Mouse (Mus musculus) ES-CJ7 (cell line): Measurements from ENCODE around the gene Kdelr1.

Experiments used
- DNase-seq: peaks from one replicate; pipeline ENCODE4 v3.0.0; 2011; ENCODE audit warnings: low read depth, low spot score

The Kdelr1 gene

GRCm38 (mm10) chr7:45872624-45873023 is at the start of gene Kdelr1:
TSS of gene Kdelr1 (plus strand) at chr7:45872772.
- peak; percentile 88 for DNase-seq

GRCm38 (mm10) chr7:45824598-45824997 is 48.0 kb upstream of the Kdelr1 start, which contains the start of gene Kcnj14:
TSS of gene Kcnj14 (minus strand) at chr7:45824782.
- DNase-seq, result no peak

GRCm38 (mm10) chr7:45826631-45827030 is 45.9 kb upstream of the Kdelr1 start:
- no peak for DNase-seq

- peak; percentile 95 for DNase-seq
Measured at GRCm38 (mm10) chr7:45830427-45831127, 42.0 kb upstream of the Kdelr1 start, which contains the start of gene Grwd1. TSS of gene Grwd1 (minus strand) at chr7:45830944.

- no peak for DNase-seq
Measured at GRCm38 (mm10) chr7:45831128-45831525, 41.4 kb upstream of the Kdelr1 start.

- DNase-seq, result no peak
Measured at GRCm38 (mm10) chr7:45832428-45832827, 40.1 kb upstream of the Kdelr1 start.

- no peak for DNase-seq
Measured at GRCm38 (mm10) chr7:45833148-45833790, 39.3 kb upstream of the Kdelr1 start.

GRCm38 (mm10) chr7:45833924-45834323 is 38.6 kb upstream of the Kdelr1 start:
- no peak for DNase-seq

GRCm38 (mm10) chr7:45842950-45843744 is 29.4 kb upstream of the Kdelr1 start:
- no peak for DNase-seq

- no peak for DNase-seq
Measured at GRCm38 (mm10) chr7:45848447-45849027, 24.0 kb upstream of the Kdelr1 start.

GRCm38 (mm10) chr7:45850661-45851060 is 21.9 kb upstream of the Kdelr1 start:
- no peak for DNase-seq

GRCm38 (mm10) chr7:45853089-45853488 is 19.5 kb upstream of the Kdelr1 start:
- DNase-seq, result no peak

- peak; percentile 84 for DNase-seq
Measured at GRCm38 (mm10) chr7:45856950-45857901, 15.3 kb upstream of the Kdelr1 start.

- DNase-seq, result no peak
Measured at GRCm38 (mm10) chr7:45859008-45859407, 13.6 kb upstream of the Kdelr1 start.

- no peak for DNase-seq
Measured at GRCm38 (mm10) chr7:45862804-45863203, 9.8 kb upstream of the Kdelr1 start.

- no peak for DNase-seq
Measured at GRCm38 (mm10) chr7:45864435-45864834, 8.1 kb upstream of the Kdelr1 start.

GRCm38 (mm10) chr7:45865925-45866910 is 6.4 kb upstream of the Kdelr1 start:
- DNase-seq, result peak; percentile 96

- no peak for DNase-seq
Measured at GRCm38 (mm10) chr7:45867871-45868270, 4.7 kb upstream of the Kdelr1 start.

- DNase-seq, result no peak
Measured at GRCm38 (mm10) chr7:45869107-45869670, 3.4 kb upstream of the Kdelr1 start.
